Mouse (Mus musculus) cerebellum, adult (tissue): Measurements from ENCODE around the gene Ppargc1a.

Experiments used
- ATAC-seq: cut with Nextera tagmentation; 2 replicates; pipeline ENCODE4 v1.9.2; 2017; ENCODE audit warnings: mild to moderate bottlenecking, moderate library complexity, mixed read lengths; ENCODE audit not compliant: insufficient number of reproducible peaks, low FRiP score, low TSS enrichment

Ppargc1a gene

DNA sequence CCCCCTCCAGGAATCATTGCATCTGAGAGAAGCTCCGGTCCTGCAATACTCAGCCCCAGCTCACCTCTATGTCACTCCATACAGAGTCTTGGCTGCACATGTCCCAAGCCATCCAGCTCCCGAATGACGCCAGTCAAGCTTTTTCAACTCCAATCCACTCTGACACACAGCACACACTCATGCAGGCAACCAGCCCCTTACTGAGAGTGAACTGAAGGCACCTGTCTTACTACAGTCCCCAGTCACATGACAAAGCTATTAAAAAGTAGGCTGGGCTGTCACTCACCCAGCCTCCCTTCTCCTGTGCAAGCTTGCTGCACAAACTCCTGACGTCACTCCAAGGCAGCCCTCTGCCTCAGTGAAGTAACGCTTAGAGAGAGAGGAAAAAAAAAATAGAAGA, 13.9 kb downstream of the Ppargc1a start:
- ATAC-seq, result peak; percentile 56

DNA sequence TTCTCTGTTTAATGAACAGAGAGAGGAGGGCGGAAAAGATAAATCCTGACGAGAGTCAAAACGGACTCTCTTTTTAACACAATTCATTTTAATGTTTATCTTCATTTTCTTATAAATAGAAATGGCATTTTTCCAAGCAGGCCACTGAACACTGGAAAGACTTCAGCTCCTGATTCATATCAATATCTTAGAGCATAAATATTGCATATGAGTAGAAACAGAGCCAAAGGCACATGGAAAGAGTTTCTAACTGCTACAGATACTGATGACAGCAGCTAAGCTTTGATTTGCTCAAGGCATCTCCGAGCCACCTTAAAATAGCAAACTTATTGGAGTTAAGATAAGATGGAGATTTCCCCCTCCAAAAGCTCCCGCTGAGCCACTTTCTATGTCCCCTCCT, 14.3 kb downstream of the Ppargc1a start:
- ATAC-seq, result no peak

- peak; percentile 64 for ATAC-seq
Observed at GRCm38 (mm10) chr5:51552483-51553091, 14.9 kb downstream of the Ppargc1a start.

DNA sequence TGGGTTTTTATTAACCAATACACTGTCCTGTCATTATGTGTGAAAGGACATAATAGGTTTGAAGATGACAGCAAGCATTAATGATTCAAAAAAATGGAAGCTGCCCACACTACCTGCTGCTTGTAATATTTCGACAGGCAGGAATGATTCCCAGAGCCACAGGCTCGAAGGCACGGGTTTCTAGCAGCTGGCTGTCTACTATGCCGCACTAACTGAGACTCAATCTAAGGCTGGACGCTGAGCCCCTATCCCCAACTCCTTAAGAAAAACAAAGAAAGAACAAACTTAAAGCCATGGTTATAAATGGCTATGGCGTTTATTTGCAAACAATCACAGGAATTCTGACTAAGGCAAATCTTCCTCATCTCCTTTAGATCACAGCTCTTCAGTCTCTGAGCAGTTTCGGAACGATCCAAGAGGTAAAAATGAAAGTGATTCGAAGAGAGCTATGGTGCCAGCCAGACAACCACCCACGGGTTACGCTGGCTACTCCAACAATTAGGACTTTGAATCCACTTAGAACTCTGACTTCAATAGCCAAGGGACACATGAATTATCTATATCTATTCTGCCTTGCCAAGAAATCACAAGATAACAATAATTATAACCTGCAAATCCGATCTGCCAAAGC, 15.6 kb downstream of the Ppargc1a start:
- peak; percentile 13; the same call in 1 of the 2 replicates for ATAC-seq

DNA sequence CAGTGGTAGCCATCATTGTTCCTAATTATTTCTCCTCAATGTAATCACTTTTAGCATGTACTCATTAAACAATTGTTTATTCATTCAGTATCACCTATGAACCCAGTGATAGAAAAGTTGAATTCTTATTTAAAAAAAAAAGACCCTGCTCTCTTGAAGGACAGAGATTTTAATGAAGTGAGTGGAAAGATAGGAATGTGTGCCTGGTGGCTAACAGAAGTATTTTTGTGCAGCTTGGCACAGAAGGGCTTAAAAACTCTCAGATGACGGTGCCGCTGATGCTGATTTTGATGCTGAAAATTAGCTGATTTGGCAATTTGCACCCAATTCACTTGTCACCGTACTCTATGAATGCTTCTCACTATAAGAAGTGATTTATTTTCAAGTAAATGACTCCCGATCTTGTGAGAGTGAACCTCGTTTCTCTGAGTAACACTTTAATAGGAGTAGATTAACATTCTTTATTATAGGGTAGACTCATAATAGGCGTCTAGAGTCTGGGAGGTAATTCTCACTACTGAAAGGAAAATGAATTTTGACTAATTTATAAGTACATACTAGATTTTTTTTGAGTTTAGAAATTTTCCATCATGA, 20.0 kb downstream of the Ppargc1a start:
- ATAC-seq, result no peak

DNA sequence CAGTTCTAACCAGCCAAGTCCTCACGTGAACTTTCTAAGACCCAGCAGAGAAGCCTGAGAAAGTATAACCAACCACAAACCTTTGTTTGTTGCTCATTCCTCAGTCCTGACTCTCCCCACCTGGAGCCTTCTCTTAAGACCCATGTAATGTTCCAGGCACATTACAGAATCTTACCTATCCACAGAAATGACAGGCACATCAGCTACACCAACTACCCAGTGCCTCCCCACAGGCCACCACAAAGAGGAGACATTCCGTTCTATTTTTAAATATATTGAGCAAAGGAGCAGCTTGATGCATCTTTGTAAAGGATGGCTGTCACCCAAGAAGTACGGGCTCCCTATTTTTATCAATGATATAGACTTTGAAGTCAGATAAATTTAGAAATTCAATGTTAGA, 20.7 kb downstream of the Ppargc1a start:
- ATAC-seq, result no peak

DNA sequence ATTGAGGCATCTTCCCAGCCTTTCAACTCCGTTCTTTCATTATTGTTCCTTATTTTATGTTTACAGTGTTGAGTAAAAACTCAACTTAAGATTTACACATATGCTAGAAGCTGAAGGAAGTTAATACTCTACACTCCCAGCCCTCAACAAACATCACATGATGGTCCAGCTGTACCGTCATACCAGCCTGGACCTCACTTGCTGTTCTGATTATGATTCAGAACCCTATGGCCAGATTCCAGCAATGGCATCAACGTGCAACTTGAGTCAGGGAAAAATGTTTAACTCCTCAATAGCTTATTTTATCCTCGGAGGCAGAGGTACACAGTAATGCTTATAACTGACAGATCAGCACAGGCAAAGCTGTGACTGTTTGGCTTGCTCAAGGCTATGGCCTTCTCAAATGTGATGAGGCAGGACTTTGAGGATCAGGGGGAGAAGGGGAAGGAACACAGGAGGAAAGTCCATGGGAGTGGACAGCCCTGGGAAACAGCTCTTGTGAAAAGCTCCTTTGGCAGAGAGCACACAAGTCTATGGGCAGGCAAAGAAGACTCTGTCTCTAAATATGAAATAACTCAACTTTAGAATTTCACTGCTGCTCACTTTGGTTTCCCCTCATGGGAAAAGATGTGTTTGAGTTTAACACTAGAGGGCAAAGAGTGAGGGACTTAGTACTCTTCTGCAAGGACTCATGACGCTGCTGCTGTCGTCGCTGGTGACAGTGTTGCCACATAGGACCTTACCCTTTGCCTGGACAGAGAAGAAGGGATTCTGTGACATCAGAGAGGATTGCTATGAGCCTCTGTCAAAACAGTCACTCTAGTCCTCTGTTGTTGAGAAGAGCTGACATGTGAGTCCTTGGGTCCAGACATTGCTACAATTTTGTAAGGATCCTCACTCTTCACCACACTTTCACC, 22.1 kb downstream of the Ppargc1a start:
- ATAC-seq, result no peak

- ATAC-seq, result no peak
Observed at GRCm38 (mm10) chr5:51544141-51544735, 23.3 kb downstream of the Ppargc1a start.

DNA sequence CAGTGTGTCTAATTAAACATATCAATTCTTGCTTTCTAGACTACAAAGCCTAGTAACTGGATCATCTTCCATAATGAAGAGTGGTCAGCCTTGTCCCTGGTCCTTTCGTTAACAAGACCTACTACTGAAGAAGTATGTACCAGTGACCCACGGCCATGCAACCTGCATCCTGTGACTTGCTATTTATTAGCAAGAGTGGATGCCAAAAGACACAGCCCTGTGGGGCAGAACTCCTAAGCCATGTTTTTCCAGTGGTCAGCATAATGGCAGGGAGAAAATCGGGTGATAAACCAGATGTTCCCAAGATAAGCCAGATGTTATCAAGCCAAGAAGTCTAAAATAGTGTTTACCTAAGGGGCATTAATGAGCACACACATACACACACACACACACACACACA, 26.0 kb downstream of the Ppargc1a start:
- ATAC-seq, result no peak

- ATAC-seq, result no peak
Observed at GRCm38 (mm10) chr5:51540816-51541215, 26.7 kb downstream of the Ppargc1a start.

GRCm38 (mm10) chr5:51539563-51539962, 28.0 kb downstream of the Ppargc1a start:
- ATAC-seq, result no peak

DNA sequence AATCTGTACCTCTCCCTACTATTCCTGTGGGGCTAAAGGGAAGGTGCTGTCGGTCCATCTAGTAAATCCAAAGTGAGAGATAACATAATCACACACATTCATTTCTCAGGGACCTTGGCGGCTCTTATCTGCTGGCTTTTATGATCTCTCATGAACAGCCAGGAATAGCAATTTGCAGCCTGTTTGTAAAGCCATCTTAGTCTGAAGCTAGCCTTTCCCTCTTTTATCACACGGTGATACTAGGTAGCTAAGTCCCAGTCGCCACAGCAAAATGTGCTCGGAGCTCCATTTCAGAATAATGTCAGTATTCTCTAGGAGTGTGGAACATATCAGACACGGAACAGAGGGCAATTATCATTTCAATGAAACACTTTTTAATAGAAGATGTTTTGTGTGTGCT, 29.2 kb downstream of the Ppargc1a start:
- ATAC-seq, result no peak

GRCm38 (mm10) chr5:51537646-51538030, 29.9 kb downstream of the Ppargc1a start:
- ATAC-seq, result no peak

GRCm38 (mm10) chr5:51537009-51537645, 30.4 kb downstream of the Ppargc1a start:
- no peak for ATAC-seq

DNA sequence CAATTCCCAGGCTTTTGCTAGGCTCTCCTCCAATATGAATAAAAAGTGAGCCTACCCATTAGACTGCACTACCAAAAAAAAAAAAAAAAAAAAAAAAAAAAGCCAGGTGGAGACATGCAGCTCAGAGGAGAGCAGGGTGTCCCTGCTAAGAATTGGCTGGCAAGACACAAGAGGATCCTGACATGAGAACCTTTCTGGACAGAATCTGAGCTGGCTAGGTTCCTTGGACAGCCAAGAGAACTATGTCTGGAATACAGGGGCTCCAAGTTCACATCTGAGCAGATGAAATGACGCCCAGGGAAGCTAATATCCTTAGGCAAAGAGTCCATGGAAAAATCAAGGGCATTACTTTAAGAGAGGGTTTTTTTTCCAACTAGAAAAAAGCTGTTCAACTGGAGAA, 33.1 kb downstream of the Ppargc1a start:
- no peak for ATAC-seq

GRCm38 (mm10) chr5:51531286-51531685, 36.2 kb downstream of the Ppargc1a start:
- no peak for ATAC-seq

DNA sequence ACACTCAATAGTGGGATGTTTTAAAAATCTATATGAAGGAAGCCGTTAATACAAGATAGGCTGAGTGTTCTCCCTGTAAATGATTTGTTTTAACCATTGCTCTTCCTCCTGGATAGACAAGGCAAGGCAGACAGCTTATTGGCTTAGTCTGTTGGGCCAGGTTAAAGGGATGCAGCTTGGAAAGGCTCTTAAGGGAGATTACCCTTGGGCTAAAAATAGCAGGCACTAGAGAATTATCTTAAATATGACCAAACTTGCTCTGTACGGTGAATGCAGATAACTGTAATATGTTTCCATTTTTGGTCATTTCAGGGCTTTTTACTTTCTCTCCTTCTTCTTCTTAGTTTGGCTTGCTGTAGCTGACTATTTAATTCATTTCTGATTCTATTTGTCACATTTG, 38.1 kb downstream of the Ppargc1a start:
- no peak for ATAC-seq

- ATAC-seq, result no peak
Observed at GRCm38 (mm10) chr5:51528165-51528498, 39.4 kb downstream of the Ppargc1a start.

- ATAC-seq, result no peak
Observed at GRCm38 (mm10) chr5:51527498-51528164, 39.9 kb downstream of the Ppargc1a start.

DNA sequence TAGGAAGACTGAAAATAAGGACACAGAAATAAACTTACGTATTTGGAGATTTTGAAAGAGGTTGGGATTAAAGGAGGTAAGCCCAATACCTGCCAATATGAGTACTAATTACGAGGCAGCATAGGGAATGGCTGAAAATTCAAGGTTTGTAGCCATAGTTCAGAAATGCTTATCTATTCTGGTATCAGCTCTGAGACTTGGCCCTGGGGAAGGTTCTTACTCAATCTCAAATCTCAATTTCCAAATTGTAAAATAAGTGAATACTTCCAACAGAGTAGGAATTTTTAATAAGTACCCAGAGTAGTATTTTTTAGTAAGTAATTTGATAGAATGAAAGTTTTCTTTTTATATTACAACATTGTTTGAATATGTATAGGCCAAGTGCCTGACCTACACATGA, 41.7 kb downstream of the Ppargc1a start:
- ATAC-seq, result no peak
